Mouse (Mus musculus): ENCODE measurements around the gene Coro1c.

Coro1c gene

GRCm38 (mm10) chr5:113797149-113797882 is 111.2 kb downstream of the Coro1c start:
- DNase-seq (ENCODE audit: low read depth) = no peak

GRCm38 (mm10) chr5:113796401-113797148 is 112.0 kb downstream of the Coro1c start:
- DNase-seq (ENCODE audit: low read depth) = no peak

All from c-Kit-positive CD71-positive TER-119-negative erythroid progenitor cells, embryonic 14.5 days (primary cell).